Mouse (Mus musculus) G1E (cell line): ENCODE measurements around the gene Fam111a. TPM values are rescaled to one million over a fixed set of nuclear protein-coding genes. Genes with fewer than 3 reads are reported as not detected.
"Not testable (repeated sequence)": the region's sequence is repeated elsewhere in the genome, so short reads cannot be mapped to it uniquely, and the experiment has no call there.

Experiments
- ATAC-seq: 2 replicates; pipeline ENCODE4 v1.8.0; 2016; ENCODE audit warnings: mild to moderate bottlenecking; ENCODE audit not compliant: insufficient number of reproducible peaks, poor library complexity, low FRiP score, severe bottlenecking; ENCODE audit errors: extremely low read depth
- DNase-seq: peaks from one replicate; pipeline ENCODE4 v3.0.0; 2012; ENCODE audit warnings: low spot score
- H3K27me3 ChIP-seq: 2 replicates; pipeline ENCODE4 v1.6.1; 2012; ENCODE audit warnings: mild to moderate bottlenecking, low read length, inconsistent platforms; ENCODE audit not compliant: insufficient read depth
- H3K36me3 ChIP-seq: replicated peaks from 2 replicates; pipeline ENCODE3; 2012; ENCODE audit warnings: mild to moderate bottlenecking, inconsistent platforms
- H3K4me1 ChIP-seq: 2 replicates; pipeline ENCODE4 v1.6.1; 2012; ENCODE audit warnings: low read depth, low read length, inconsistent platforms, mixed read lengths; ENCODE audit not compliant: insufficient read depth
- H3K4me3 ChIP-seq: 2 replicates; pipeline ENCODE4 v1.5.1; 2012; ENCODE audit warnings: low read depth, mild to moderate bottlenecking, inconsistent platforms, low read length, moderate library complexity, mixed read lengths
- H3K9me3 ChIP-seq: replicated peaks from 2 replicates; pipeline ENCODE4 v1.6.1; 2012; ENCODE audit warnings: inconsistent platforms
- CTCF ChIP-seq: IDR thresholded peaks from 2 replicates; pipeline ENCODE4 v1.5.1; 2012; ENCODE audit warnings: low read depth, low read length, inconsistent platforms, mixed read lengths
- GATA1 ChIP-seq: IDR thresholded peaks from 2 replicates; pipeline ENCODE4 v1.6.1; 2012; ENCODE audit warnings: borderline replicate concordance, low read length, inconsistent platforms, mixed read lengths
- GATA2 ChIP-seq: IDR thresholded peaks from 2 replicates; pipeline ENCODE4 v1.6.1; 2012; ENCODE audit warnings: low read depth, low read length, inconsistent platforms, borderline replicate concordance
- POLR2AphosphoS5 ChIP-seq: IDR thresholded peaks from 2 replicates; pipeline ENCODE4 v1.6.1; 2012; ENCODE audit warnings: low read depth, low read length, inconsistent platforms; ENCODE audit not compliant: insufficient replicate concordance
- TAL1 ChIP-seq: conservative IDR thresholded peaks from 2 replicates; pipeline ENCODE4 v1.6.1; 2012; ENCODE audit warnings: low read depth, low read length, inconsistent platforms, mixed read lengths
- polyA plus RNA-seq: library from polyadenylated mRNA; stranded (reverse); fragments of >175 nt; gene quantifications from 2 replicates; pipeline ENCODE4 v1.2.3, GENCODE M21; 2012
- total RNA-seq, 2 experiments: library from RNA; stranded (forward) in 1 of 2; stranded (reverse) in 1 of 2; fragments of 200-1000 nt in 1 of 2; fragments of >200 nt in 1 of 2; fragmentation: Nextera tagmentation in 1 of 2; gene quantifications; 2 replicates each; pipeline ENCODE4 v1.2.3; 2014 to 2017

The Fam111a gene
- 45.3 TPM in 1 of 2 replicates, not detected in the other for total RNA-seq (2014; fragmentation: Nextera tagmentation)
- 1.2 and 1.9 TPM in 2 replicates for total RNA-seq (2017)
- polyA plus RNA-seq = 0.02 TPM in 1 of 2 replicates, not detected in the other

DNA sequence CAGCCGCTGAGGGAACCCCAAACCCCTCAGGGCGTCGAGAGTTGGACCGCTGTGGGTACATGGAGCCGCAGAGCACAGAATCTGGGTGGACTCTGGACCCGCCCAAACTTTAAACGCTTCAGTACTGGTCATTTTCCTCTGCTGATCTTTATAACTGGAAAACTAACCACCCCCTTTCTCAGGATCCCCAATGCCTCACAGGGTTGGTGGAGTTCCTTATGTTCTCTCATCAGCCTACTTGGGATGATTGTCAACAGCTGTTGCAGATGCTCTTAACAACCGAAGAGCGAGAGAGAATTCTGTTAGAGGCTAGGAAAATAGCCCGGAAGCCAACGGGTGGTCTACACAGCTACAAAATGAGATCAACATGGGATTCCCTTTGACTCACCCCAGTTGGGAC, at the start of gene Fam111a:
Gene Fam111a (plus strand): TSS at position 301 of the 400 bp plus-strand sequence.
- ATAC-seq, DNase-seq, H3K27me3 ChIP-seq, H3K4me3 ChIP-seq, H3K36me3 ChIP-seq, H3K9me3 ChIP-seq, H3K4me1 ChIP-seq: not testable (repeated sequence)

DNA sequence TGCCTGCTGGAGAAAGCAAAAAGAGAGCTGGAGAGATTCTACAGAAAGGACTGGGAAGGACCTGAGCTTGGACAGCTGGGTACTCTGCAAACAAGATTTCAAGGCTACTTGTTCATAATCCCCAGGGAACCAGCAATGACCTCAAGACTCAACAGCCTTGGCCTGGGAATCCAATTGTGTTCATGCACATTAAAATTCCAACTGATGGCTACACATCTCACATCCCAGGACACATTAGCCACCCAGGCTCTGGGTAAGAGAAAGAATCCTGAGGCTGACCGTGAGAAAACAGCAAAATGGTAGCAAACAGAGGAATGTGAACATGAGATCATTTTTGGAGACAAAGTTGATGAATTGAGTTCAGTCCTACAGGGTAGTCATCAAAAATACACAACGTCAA, 49.3 kb upstream of the Fam111a start:
- Histone ChIP-seq H3K36me3 (no peaks in the 10 kb centered on the region), H3K4me3 (no peak overlapping the region), H3K27me3 (no peaks in the 10 kb centered on the region), H3K9me3 (peaks cover 5% of the 10 kb centered on the region), H3K4me1 (no peaks in the 10 kb centered on the region; the same call in 1 of the 2 replicates)
- no peak for DNase-seq
- no peak for TF ChIP-seq TAL1
- no peak for TF ChIP-seq GATA2
- TF ChIP-seq CTCF = no peak
- no peak for TF ChIP-seq POLR2AphosphoS5
- no peak for TF ChIP-seq GATA1
- ATAC-seq = no peak

DNA sequence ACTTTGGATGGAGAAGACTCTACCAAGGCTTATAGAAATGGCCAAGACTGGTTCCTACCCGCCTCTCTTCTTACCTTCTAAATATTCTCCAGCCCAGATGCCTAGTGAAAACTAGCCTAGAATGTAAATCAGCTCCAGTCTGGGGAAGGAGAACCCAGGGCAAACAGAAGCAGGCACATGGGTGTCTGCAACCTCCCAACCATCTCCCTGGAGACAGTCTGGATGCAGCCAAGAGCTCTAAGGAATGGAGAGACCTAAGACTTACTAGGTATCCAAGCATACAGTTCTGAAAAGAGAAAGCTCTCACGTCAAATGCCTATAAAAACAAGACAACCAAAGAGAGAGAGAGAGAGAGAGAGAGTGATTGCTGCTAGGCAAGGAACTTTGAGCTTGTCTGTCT, 47.6 kb upstream of the Fam111a start:
- Histone ChIP-seq H3K9me3 (peaks cover 13% of the 10 kb centered on the region), H3K36me3 (no peaks in the 10 kb centered on the region), H3K27me3 (no peaks in the 10 kb centered on the region), H3K4me1 (no peaks in the 10 kb centered on the region; the same call in 1 of the 2 replicates), H3K4me3 (no peak overlapping the region)
- DNase-seq = no peak
- ATAC-seq = no peak
- TF ChIP-seq GATA2 = no peak
- TF ChIP-seq CTCF = no peak
- TF ChIP-seq TAL1 = no peak
- TF ChIP-seq GATA1 = no peak
- no peak for TF ChIP-seq POLR2AphosphoS5

DNA sequence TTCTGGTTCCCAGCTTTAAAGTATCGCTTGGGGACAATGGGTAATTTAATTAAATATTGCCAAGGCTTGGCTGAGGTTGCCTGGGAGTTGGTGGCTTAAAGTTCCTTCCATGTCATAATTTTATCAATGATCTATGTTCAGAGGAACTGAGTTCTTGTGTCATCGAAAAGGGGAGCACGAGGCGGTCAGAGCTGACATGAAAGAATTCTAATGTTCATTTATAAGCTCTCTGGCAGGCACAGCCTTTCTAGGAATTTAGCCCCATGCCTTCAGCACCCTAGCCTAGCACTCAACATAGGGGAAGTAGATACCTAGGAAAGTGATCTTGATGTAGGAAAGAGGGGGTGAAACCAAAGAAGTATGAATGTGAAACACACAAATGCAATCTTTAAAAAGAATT, 47.2 kb upstream of the Fam111a start:
- H3K27me3 ChIP-seq = no peaks in the 10 kb centered on the region
- H3K4me1 ChIP-seq = no peaks in the 10 kb centered on the region; the same call in 1 of the 2 replicates
- no peak overlapping the region for H3K4me3 ChIP-seq
- peaks cover 13% of the 10 kb centered on the region for H3K9me3 ChIP-seq
- DNase-seq = no peak
- no peaks in the 10 kb centered on the region for H3K36me3 ChIP-seq
- ATAC-seq = no peak
- no peak for TF ChIP-seq CTCF
- TF ChIP-seq GATA1 = no peak
- TF ChIP-seq GATA2 = no peak
- no peak for TF ChIP-seq TAL1
- no peak for TF ChIP-seq POLR2AphosphoS5

DNA sequence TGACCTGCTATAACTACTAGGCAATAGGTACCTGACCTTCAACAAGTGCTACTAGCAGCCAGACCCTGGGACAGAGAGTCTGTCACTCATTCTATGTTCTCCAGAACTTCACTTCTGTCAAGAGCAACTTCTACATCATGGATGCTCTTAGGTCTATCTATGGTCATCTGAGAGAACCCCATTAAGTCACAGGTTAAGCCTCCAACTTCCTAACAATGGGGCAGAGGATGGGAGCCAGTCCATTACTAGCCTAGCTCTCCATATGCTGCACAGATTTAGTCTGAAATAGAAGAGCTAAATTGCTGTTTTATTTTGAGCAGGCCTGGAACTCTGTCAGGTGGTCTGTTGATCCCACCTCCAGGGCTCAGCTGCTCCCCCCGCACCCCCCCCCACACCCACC, 46.6 kb upstream of the Fam111a start:
- TF ChIP-seq GATA2 = no peak
- TF ChIP-seq CTCF = no peak
- TF ChIP-seq POLR2AphosphoS5 = no peak
- TF ChIP-seq TAL1 = no peak
- TF ChIP-seq GATA1 = no peak
- Histone ChIP-seq H3K36me3 (no peaks in the 10 kb centered on the region), H3K4me1 (no peaks in the 10 kb centered on the region; the same call in 1 of the 2 replicates), H3K27me3 (no peaks in the 10 kb centered on the region), H3K4me3 (no peak overlapping the region), H3K9me3 (peaks cover 13% of the 10 kb centered on the region)
- DNase-seq (no peak), ATAC-seq (no peak)

DNA sequence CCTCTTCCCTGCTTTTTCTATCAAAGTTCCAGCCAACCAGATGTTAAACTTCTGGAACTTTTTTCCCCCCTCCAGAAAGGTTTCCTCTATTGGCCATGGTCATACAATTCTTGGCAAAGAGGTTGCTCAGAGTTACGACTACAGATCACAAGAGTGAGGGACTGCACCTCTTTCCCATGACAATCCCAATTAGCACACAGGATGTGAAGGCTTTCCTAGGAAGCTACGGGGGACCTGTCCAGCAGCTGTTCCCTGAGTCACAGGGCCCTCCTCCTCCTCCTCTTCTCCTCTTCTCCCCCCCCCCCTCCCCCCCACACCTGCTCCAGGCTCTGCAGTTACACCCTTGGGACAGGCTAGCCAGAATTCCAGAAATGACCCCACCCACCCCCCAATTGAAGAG, 46.1 kb upstream of the Fam111a start:
- Histone ChIP-seq H3K27me3 (no peaks in the 10 kb centered on the region), H3K36me3 (no peaks in the 10 kb centered on the region), H3K9me3 (peaks cover 13% of the 10 kb centered on the region), H3K4me3 (no peak overlapping the region), H3K4me1 (no peaks in the 10 kb centered on the region)
- ATAC-seq = no peak
- TF ChIP-seq POLR2AphosphoS5 (no peak), TAL1 (no peak), GATA2 (no peak), GATA1 (no peak), CTCF (no peak)
- no peak for DNase-seq

DNA sequence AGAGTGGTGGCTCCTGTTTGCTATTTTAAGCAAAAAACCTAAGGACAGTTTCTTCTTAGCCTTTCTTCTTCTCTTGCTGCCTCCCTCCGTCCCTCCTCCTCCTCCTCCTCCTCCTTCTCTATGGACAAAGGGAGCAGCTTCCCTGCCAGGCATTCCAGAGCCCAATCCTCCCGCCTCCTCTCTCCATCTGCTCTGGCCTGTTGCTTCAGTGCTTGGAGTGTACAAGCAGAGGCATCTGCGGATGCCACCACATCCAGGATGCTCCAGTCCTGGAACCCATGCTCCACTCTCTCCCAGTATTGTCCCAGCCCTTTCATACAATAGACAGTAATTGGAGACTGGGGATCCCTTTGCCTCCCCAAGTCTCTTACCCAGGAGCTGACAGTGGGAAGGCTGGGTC, 45.4 kb upstream of the Fam111a start:
- H3K4me3 ChIP-seq = no peak overlapping the region
- TF ChIP-seq TAL1 (no peak), CTCF (no peak), POLR2AphosphoS5 (no peak), GATA2 (no peak), GATA1 (no peak)
- no peaks in the 10 kb centered on the region for H3K36me3 ChIP-seq
- peaks cover 13% of the 10 kb centered on the region for H3K9me3 ChIP-seq
- ATAC-seq = no peak
- H3K4me1 ChIP-seq = no peaks in the 10 kb centered on the region
- DNase-seq = no peak
- no peaks in the 10 kb centered on the region for H3K27me3 ChIP-seq

DNA sequence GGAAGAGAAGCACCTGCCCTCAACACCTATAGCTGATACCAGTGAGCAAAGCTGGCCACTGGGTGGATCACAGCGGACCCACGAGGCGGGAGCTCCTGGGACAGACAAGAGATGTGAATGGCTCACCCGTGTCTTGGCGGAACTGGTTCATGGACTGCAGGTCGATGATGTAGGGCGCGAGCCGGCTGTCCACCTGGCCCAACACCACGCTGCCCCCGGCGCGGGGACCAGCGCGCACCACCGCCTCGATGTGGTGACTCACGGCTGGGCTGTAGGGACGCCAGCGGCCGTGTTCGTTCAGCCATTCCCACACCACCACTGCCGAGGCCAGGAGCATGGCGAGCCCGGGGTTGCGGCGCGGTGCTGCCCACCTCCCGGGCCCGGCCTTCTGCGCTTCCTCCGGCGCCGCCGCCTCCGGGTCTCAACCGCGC, 44.6 kb upstream of the Fam111a start:
- no peak for TF ChIP-seq GATA1
- no peaks in the 10 kb centered on the region for H3K27me3 ChIP-seq
- no peak for ATAC-seq
- H3K4me1 ChIP-seq = no peaks in the 10 kb centered on the region
- no peaks in the 10 kb centered on the region for H3K36me3 ChIP-seq
- DNase-seq = no peak
- peaks cover 13% of the 10 kb centered on the region for H3K9me3 ChIP-seq
- no peak overlapping the region for H3K4me3 ChIP-seq
